Mouse (Mus musculus) stomach, postnatal 0 days (tissue): ENCODE data around the gene Sptssb.

Experiments used
- CTCF ChIP-seq: IDR thresholded peaks from 2 replicates; pipeline ENCODE4 v1.5.1; 2016; ENCODE audit warnings: antibody characterized with exemption, low read depth, mild to moderate bottlenecking, moderate library complexity
- EP300 ChIP-seq: optimal IDR thresholded peaks from 2 replicates; pipeline ENCODE3; 2016; ENCODE audit warnings: antibody characterized with exemption

- TF ChIP-seq CTCF (no peak), EP300 (no peak)
Measured at GRCm38 (mm10) chr3:69797969-69798368, 61.8 kb downstream of the Sptssb start.
